Mouse (Mus musculus) monocyte, adult 2 months (primary cell): Measurements from ENCODE around the gene Gm44579.

Source experiments
- DNase-seq, 2 experiments: peaks; one replicate each; pipeline ENCODE4 v3.0.0; 2022; ENCODE audit warnings: low spot score in 2 of 2, low read depth in 1 of 2

The Gm44579 gene

GRCm38 (mm10) chr15:98168622-98169004, 52.2 kb downstream of the Gm44579 start:
- no peak for DNase-seq

- peak in 1 of 2 experiments; percentile 23 for DNase-seq
Measured at GRCm38 (mm10) chr15:98167645-98168621, 52.8 kb downstream of the Gm44579 start.

- DNase-seq = no peak
Measured at GRCm38 (mm10) chr15:98166963-98167644, 53.7 kb downstream of the Gm44579 start, which contains the start of gene Ccdc184. Ccdc184 (plus strand) TSS chr15:98167158.

GRCm38 (mm10) chr15:98165525-98165924, 55.3 kb downstream of the Gm44579 start, which contains the start of gene Asb8:
Asb8 (minus strand) TSS chr15:98165625.
- DNase-seq = no peak

- DNase-seq = no peak
Measured at GRCm38 (mm10) chr15:98162561-98162960, 58.2 kb downstream of the Gm44579 start.

GRCm38 (mm10) chr15:98161026-98161805, 59.6 kb downstream of the Gm44579 start:
- no peak for DNase-seq

GRCm38 (mm10) chr15:98157253-98157652, 63.5 kb downstream of the Gm44579 start:
- DNase-seq = no peak

- DNase-seq = no peak
Measured at GRCm38 (mm10) chr15:98155944-98156343, 64.8 kb downstream of the Gm44579 start.

- no peak for DNase-seq
Measured at GRCm38 (mm10) chr15:98155272-98155671, 65.5 kb downstream of the Gm44579 start.

GRCm38 (mm10) chr15:98154631-98155030, 66.1 kb downstream of the Gm44579 start:
- DNase-seq = no peak

- no peak for DNase-seq
Measured at GRCm38 (mm10) chr15:98154146-98154545, 66.6 kb downstream of the Gm44579 start.

- no peak for DNase-seq
Measured at GRCm38 (mm10) chr15:98153625-98154024, 67.2 kb downstream of the Gm44579 start.

GRCm38 (mm10) chr15:98152916-98153315, 67.9 kb downstream of the Gm44579 start:
- no peak for DNase-seq

- DNase-seq = no peak
Measured at GRCm38 (mm10) chr15:98149166-98149602, 71.6 kb downstream of the Gm44579 start.

- DNase-seq = no peak
Measured at GRCm38 (mm10) chr15:98148356-98148755, 72.4 kb downstream of the Gm44579 start.

- DNase-seq = peak; percentile 55 to 78
Measured at GRCm38 (mm10) chr15:98145559-98146181, 75.1 kb downstream of the Gm44579 start.

- DNase-seq = no peak
Measured at GRCm38 (mm10) chr15:98144861-98145507, 75.8 kb downstream of the Gm44579 start.

GRCm38 (mm10) chr15:98142515-98142914, 78.3 kb downstream of the Gm44579 start:
- DNase-seq = no peak

- no peak for DNase-seq
Measured at GRCm38 (mm10) chr15:98140809-98141208, 80.0 kb downstream of the Gm44579 start.

- DNase-seq = no peak
Measured at GRCm38 (mm10) chr15:98139763-98140162, 81.0 kb downstream of the Gm44579 start.
